Mouse (Mus musculus): ENCODE measurements around the gene Hapln4. TPM values are rescaled to one million over a fixed set of nuclear protein-coding genes. Genes with fewer than 3 reads are reported as not detected.

Gene Hapln4
- polyA plus RNA-seq, 1 experiment from 2014 or later, result 0.05 TPM

Small RNA genes lying within 50 kb of the gene (microRNA-seq; reads per million reads assigned to microRNA genes)
- not detected for gene Mir7066

Other genes starting within 250 kb of the Hapln4 start
- gene Cilp2, start 195.8 kb upstream of the Hapln4 start, polyA plus RNA-seq (2015; fragmentation: Nextera tagmentation; extraction: Ambion mirVana), result 0.03 and 0.09 TPM in 2 replicates
- gene Tssk6, start 181.3 kb upstream of the Hapln4 start, polyA plus RNA-seq (2015; fragmentation: Nextera tagmentation; extraction: Ambion mirVana), result 2.4 and 2.5 TPM in 2 replicates
- gene Ndufa13, start 180.9 kb upstream of the Hapln4 start, polyA plus RNA-seq (2015; fragmentation: Nextera tagmentation; extraction: Ambion mirVana), result 109 and 114 TPM in 2 replicates
- 0.74 and 0.81 TPM in 2 replicates for gene Yjefn3, start 180.7 kb upstream of the Hapln4 start, polyA plus RNA-seq (2015; fragmentation: Nextera tagmentation; extraction: Ambion mirVana)
- gene Gatad2a, start 87.1 kb upstream of the Hapln4 start, polyA plus RNA-seq (2015; fragmentation: Nextera tagmentation; extraction: Ambion mirVana), result 27.1 and 27.8 TPM in 2 replicates
- gene Mau2, start 40.7 kb upstream of the Hapln4 start, polyA plus RNA-seq (2015; fragmentation: Nextera tagmentation; extraction: Ambion mirVana), result 22.7 and 26.6 TPM in 2 replicates
- gene Sugp1, start 40.6 kb upstream of the Hapln4 start, polyA plus RNA-seq (2015; fragmentation: Nextera tagmentation; extraction: Ambion mirVana), result 20.2 and 21.7 TPM in 2 replicates
- 0.98 and 1.1 TPM in 2 replicates for gene Tm6sf2, start 10.5 kb upstream of the Hapln4 start, polyA plus RNA-seq (2015; fragmentation: Nextera tagmentation; extraction: Ambion mirVana)
- 0.07 and 0.13 TPM in 2 replicates for gene Ncan, start 37.4 kb downstream of the Hapln4 start, polyA plus RNA-seq (2015; fragmentation: Nextera tagmentation; extraction: Ambion mirVana)
- gene Nr2c2ap, start 47.9 kb downstream of the Hapln4 start, polyA plus RNA-seq (2015; fragmentation: Nextera tagmentation; extraction: Ambion mirVana), result 26.2 and 28.5 TPM in 2 replicates
- 6.6 and 7.1 TPM in 2 replicates for gene Rfxank, start 55.7 kb downstream of the Hapln4 start, polyA plus RNA-seq (2015; fragmentation: Nextera tagmentation; extraction: Ambion mirVana)
- 25.0 and 25.8 TPM in 2 replicates for gene Borcs8, start 56.0 kb downstream of the Hapln4 start, polyA plus RNA-seq (2015; fragmentation: Nextera tagmentation; extraction: Ambion mirVana)
- 0.08 and 0.17 TPM in 2 replicates for gene Mef2b, start 56.3 kb downstream of the Hapln4 start, polyA plus RNA-seq (2015; fragmentation: Nextera tagmentation; extraction: Ambion mirVana)
- 27.8 and 31.4 TPM in 2 replicates for gene Tmem161a, start 88.9 kb downstream of the Hapln4 start, polyA plus RNA-seq (2015; fragmentation: Nextera tagmentation; extraction: Ambion mirVana)
- 3.5 and 5.0 TPM in 2 replicates for gene Slc25a42, start 128.8 kb downstream of the Hapln4 start, polyA plus RNA-seq (2015; fragmentation: Nextera tagmentation; extraction: Ambion mirVana)
- gene Sugp2, start 150.8 kb downstream of the Hapln4 start, polyA plus RNA-seq (2015; fragmentation: Nextera tagmentation; extraction: Ambion mirVana), result 12.4 and 14.3 TPM in 2 replicates
- 17.4 and 18.9 TPM in 2 replicates for gene Armc6, start 151.0 kb downstream of the Hapln4 start, polyA plus RNA-seq (2015; fragmentation: Nextera tagmentation; extraction: Ambion mirVana)
- gene Homer3, start 199.4 kb downstream of the Hapln4 start, polyA plus RNA-seq (2015; fragmentation: Nextera tagmentation; extraction: Ambion mirVana), result 8.6 and 9.4 TPM in 2 replicates
- gene Ddx49, start 219.0 kb downstream of the Hapln4 start, polyA plus RNA-seq (2015; fragmentation: Nextera tagmentation; extraction: Ambion mirVana), result 32.4 and 34.1 TPM in 2 replicates
- 170 and 197 TPM in 2 replicates for gene Cope, start 219.1 kb downstream of the Hapln4 start, polyA plus RNA-seq (2015; fragmentation: Nextera tagmentation; extraction: Ambion mirVana)
- gene Cers1, start 232.3 kb downstream of the Hapln4 start, polyA plus RNA-seq (2015; fragmentation: Nextera tagmentation; extraction: Ambion mirVana), result 0.15 and 0.30 TPM in 2 replicates
- 0.17 and 0.29 TPM in 2 replicates for gene Gdf1, start 246.4 kb downstream of the Hapln4 start, polyA plus RNA-seq (2015; fragmentation: Nextera tagmentation; extraction: Ambion mirVana)